ENCODE assay signal across 14 mouse cellular contexts in the genomic region with DNA sequence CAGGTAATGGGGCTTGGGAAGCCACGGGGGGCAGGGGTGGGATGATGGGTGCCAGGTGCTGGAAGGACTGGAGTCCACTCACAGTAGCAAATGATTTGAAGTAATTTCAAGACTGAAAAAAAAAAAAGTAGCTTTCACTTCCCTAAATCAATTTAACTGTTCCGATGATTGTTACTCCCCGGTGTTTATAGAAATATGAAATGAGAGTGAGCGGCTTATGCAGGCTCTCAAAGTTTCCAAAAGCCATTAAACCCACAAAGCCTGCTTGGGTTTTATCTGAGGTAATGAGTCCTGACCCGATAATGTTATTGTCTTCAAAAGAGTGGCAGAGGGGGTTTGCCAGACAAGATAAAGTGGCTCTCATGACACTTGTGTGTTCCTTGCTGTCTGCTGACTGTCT.
"Had no signal": no experiment of that assay in that cellular context is flagged by ENCODE, and none has a peak within 500 bp of the region (broad histone marks: within the 10 kb centered on the region; RNA-seq: fewer than 3 reads in every experiment).

No protein-coding gene starts in this region.

- DNase-seq: kidney, adult 11 months; kidney, adult 9 months; kidney, postnatal 36 days; liver; lung, adult 2 months; lung, postnatal 4 days; thymus, adult 2 months; thymus, postnatal 25 days had no signal

- H3K4me2 ChIP-seq: limb, embryonic 12.5 days; midbrain, embryonic 13.5 days had no signal

- H3K4me3 ChIP-seq: layer of hippocampus, adult 2 months; limb, embryonic 12.5 days; midbrain, embryonic 13.5 days had no signal

- H3K27me3 ChIP-seq: limb, embryonic 12.5 days; midbrain, embryonic 13.5 days had no signal

- ATAC-seq: lung, postnatal 0 days; midbrain, embryonic 13.5 days had no signal

- H3K36me3 ChIP-seq: limb, embryonic 12.5 days; midbrain, embryonic 13.5 days had no signal

- H3K9ac ChIP-seq: limb, embryonic 12.5 days; liver, embryonic 14.5 days; midbrain, embryonic 13.5 days had no signal

- H3K4me1 ChIP-seq: midbrain, embryonic 13.5 days had no signal

- H3K9me3 ChIP-seq: limb, embryonic 12.5 days; midbrain, embryonic 13.5 days had no signal

- H3K27ac ChIP-seq: kidney, postnatal 0 days; layer of hippocampus, adult 2 months; limb, embryonic 12.5 days; liver, embryonic 14.5 days; midbrain, embryonic 13.5 days had no signal
